Mouse (Mus musculus): ENCODE measurements at regions not wholly inside any gene's neighbourhood (a gene's known extent, or its start where the extent isn't known, plus 50 kb on each side); places are given as distances from the start of the nearest gene placed in this dataset.

DNA sequence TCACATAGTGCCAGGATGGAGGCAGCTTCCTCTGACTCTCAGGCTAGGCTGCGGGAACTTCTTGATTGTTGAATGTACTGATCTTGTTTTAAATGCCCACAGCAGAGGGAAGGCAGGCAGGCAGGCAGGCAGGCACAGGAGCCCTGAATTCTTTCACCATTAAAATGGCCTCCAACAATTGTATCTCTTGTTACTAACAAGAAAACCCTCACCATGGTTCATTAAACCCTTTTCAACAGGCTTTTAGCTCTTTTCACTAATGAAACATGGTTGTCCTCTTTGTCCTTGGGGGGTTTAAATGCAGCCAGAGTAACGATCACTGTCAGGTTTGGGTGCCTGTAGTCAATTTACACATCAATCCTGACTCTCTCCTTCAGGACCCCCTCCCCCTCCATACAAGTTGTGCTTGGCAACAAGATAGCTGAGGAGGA is 77.8 kb upstream of the Gm45716 start:
- WGBS: 45% methylated on average over 2 of the region's 2 CpGs
- no peak overlapping the region for H3K9ac ChIP-seq (ENCODE audit: low read length)
- no peak overlapping the region for H3K27ac ChIP-seq (replicated peaks; ENCODE audit: low read depth, low read length)
- no peaks in the 10 kb centered on the region for H3K9me3 ChIP-seq (ENCODE audit: control insufficient read depth, low read length)
- no peaks in the 10 kb centered on the region for H3K36me3 ChIP-seq (ENCODE audit: control insufficient read depth, insufficient read depth, low read length)
- peaks cover 4% of the 10 kb centered on the region; the same call in 1 of the 2 replicates for H3K4me1 ChIP-seq (ENCODE audit: control insufficient read depth, insufficient read depth, low read length)
- no peak for ATAC-seq (ENCODE audit: insufficient number of reproducible peaks, low FRiP score, low TSS enrichment, low read depth)
- H3K27me3 ChIP-seq (ENCODE audit: control insufficient read depth, insufficient read depth, low read length): no peaks in the 10 kb centered on the region
- no peak overlapping the region for H3K4me3 ChIP-seq (ENCODE audit: low read depth, low read length)
- no peak overlapping the region for H3K4me2 ChIP-seq (ENCODE audit: low read depth, severe bottlenecking)
- no peak for DNase-seq (ENCODE audit: low spot score)

DNA sequence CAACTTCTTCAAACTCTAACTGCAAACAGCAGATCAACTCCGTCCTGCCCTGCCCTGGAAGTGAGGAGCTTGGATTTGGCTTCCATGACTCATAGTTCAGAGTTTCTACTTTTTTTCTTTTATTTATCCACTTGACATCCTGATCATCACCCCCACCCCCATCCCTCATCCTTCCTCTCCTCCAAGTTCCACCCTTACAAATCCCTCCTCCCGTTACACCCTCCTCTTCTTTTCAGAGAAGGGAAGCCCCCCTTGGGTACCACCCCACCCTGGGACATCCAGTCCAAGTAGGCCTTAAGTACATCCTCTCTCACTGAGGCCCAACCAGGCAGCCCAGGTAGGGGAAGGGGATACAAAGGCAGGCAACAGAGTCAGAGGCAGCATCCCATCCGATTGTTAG is 77.3 kb upstream of the Gm45716 start:
- no peak overlapping the region for H3K4me3 ChIP-seq (ENCODE audit: low read depth, low read length)
- H3K4me1 ChIP-seq (ENCODE audit: control insufficient read depth, insufficient read depth, low read length): peaks cover 4% of the 10 kb centered on the region; the same call in 1 of the 2 replicates
- H3K4me2 ChIP-seq (ENCODE audit: low read depth, severe bottlenecking): no peak overlapping the region
- DNase-seq (ENCODE audit: low spot score) (no peak), ATAC-seq (ENCODE audit: insufficient number of reproducible peaks, low FRiP score, low TSS enrichment, low read depth) (no peak)
- H3K27me3 ChIP-seq (ENCODE audit: control insufficient read depth, insufficient read depth, low read length): no peaks in the 10 kb centered on the region
- 86% methylated on average over 3 of the region's 3 CpGs for WGBS
- H3K9me3 ChIP-seq (ENCODE audit: control insufficient read depth, low read length): no peaks in the 10 kb centered on the region
- no peaks in the 10 kb centered on the region for H3K36me3 ChIP-seq (ENCODE audit: control insufficient read depth, insufficient read depth, low read length)
- H3K9ac ChIP-seq (ENCODE audit: low read length): no peak overlapping the region
- H3K27ac ChIP-seq (replicated peaks; ENCODE audit: low read depth, low read length): no peak overlapping the region

DNA sequence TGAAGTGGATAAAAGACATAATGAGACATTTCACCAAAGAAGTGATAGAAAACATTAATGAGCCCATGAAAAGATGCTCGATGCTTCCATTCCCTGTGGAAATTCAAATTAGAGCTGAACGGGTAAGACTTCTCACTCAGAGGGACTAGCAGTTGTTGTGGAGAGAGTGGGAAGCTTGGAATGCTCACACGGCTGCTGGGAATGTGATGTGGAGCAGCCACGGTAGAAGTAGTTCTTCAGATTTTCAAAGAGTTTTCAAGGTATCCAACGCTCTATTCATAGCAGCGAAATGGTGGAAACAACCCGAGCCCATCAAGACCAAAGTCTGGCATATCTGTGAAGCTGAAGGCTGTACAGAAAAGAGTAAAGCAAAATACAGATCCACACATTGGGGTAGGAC is 75.3 kb upstream of the Gm45716 start:
- Histone ChIP-seq H3K4me1 (ENCODE audit: control insufficient read depth, insufficient read depth, low read length) (peaks cover 2% of the 10 kb centered on the region; the same call in 1 of the 2 replicates), H3K4me2 (ENCODE audit: low read depth, severe bottlenecking) (no peak overlapping the region), H3K36me3 (ENCODE audit: control insufficient read depth, insufficient read depth, low read length) (no peaks in the 10 kb centered on the region), H3K27me3 (ENCODE audit: control insufficient read depth, insufficient read depth, low read length) (no peaks in the 10 kb centered on the region), H3K4me3 (ENCODE audit: low read depth, low read length) (no peak overlapping the region), H3K27ac (replicated peaks; ENCODE audit: low read depth, low read length) (no peak overlapping the region), H3K9ac (ENCODE audit: low read length) (no peak overlapping the region), H3K9me3 (ENCODE audit: control insufficient read depth, low read length) (no peaks in the 10 kb centered on the region)
- DNase-seq (ENCODE audit: low spot score) (no peak), ATAC-seq (ENCODE audit: insufficient number of reproducible peaks, low FRiP score, low TSS enrichment, low read depth) (no peak)
- WGBS: 90% methylated on average over 7 of the region's 7 CpGs

DNA sequence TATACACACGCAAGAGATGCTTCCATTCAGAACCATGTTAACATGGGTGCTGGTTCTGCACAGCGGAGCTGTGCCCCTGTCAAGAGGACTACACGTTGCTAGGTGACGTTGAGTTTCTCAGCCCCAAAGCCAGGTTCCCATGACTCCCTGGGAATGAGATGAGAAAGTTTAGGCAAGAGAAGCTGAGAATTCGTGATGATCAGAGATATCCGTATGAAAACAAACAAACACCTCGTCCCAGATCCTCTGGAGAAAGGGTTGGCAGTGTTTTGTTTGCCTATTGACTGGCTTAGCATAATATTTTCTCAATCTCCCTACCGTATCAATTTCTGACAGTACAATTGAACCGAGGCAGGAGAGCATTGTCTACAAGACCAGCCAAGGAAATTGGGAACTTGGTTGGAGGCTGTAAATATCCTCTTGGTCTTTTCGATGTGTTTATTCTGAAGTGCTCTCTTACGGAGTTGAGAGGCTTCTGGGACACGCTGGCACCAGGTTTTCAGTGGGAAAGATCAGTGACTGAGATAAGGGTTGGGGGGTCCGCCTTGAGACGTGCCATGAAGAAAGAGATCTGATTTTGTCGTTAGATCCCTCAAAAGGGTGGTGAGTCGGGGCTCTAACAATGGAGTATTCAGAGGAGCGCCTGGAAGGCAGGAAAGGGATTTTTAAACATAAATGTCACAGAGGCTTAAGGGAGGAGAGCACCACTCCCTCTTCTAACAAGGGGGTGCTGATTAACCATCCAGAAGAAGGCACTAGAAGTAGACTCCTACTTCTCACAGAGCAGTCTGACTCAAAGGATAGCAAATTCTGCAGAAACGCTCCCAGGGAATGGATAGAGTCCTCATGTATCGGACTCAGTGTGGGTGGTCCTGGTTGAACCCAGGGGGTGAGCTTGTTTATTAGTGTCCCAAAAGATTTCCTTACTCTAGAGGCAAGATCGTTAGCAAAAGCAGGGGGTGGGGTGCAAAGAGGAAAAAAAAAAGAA is 70.5 kb upstream of the Gm45716 start:
- no peak for DNase-seq (ENCODE audit: low spot score)
- no peak overlapping the region for H3K4me3 ChIP-seq (ENCODE audit: low read depth, low read length)
- peaks cover 4% of the 10 kb centered on the region; the same call in 1 of the 2 replicates for H3K4me1 ChIP-seq (ENCODE audit: control insufficient read depth, insufficient read depth, low read length)
- no peak overlapping the region for H3K9ac ChIP-seq (ENCODE audit: low read length)
- no peaks in the 10 kb centered on the region for H3K9me3 ChIP-seq (ENCODE audit: control insufficient read depth, low read length)
- H3K36me3 ChIP-seq (ENCODE audit: control insufficient read depth, insufficient read depth, low read length): no peaks in the 10 kb centered on the region
- no peaks in the 10 kb centered on the region for H3K27me3 ChIP-seq (ENCODE audit: control insufficient read depth, insufficient read depth, low read length)
- H3K4me2 ChIP-seq (ENCODE audit: low read depth, severe bottlenecking): no peak overlapping the region
- no peak for ATAC-seq (ENCODE audit: insufficient number of reproducible peaks, low FRiP score, low TSS enrichment, low read depth)
- H3K27ac ChIP-seq (replicated peaks; ENCODE audit: low read depth, low read length): no peak overlapping the region
- WGBS: 59% methylated on average over 20 of the region's 20 CpGs

DNA sequence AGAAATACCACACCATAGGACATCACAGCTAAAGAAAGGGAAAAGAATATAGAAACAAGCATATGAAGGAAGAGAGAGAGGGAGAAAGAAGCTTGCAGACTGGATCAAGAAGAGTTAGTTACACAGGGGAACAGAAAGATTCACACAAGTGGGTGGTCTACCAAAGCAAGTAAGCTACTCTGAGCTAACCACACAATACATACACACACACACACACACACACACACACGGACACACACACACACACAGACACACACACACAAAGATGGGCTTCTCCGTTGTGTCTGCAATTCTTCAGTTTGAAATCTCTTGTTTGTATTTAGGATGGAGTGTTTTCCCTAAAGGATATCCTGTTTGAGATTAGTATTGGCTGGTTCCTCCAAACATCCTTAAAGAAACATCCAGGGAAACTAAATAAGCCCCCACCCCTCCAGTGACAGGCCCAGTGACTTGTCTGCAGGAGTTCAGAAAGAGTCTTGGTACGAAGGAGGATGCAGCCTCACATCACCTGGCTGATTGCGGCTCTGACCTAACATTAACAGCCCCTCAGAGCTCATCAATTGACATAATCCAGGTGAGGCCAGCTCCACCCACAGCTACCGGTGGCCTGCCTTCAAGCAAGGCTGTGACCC is 69.7 kb upstream of the Gm45716 start:
- Histone ChIP-seq H3K9me3 (ENCODE audit: control insufficient read depth, low read length) (no peaks in the 10 kb centered on the region), H3K27ac (replicated peaks; ENCODE audit: low read depth, low read length) (no peak overlapping the region), H3K4me1 (ENCODE audit: control insufficient read depth, insufficient read depth, low read length) (peaks cover 4% of the 10 kb centered on the region; the same call in 1 of the 2 replicates), H3K4me3 (ENCODE audit: low read depth, low read length) (no peak overlapping the region), H3K4me2 (ENCODE audit: low read depth, severe bottlenecking) (no peak overlapping the region), H3K27me3 (ENCODE audit: control insufficient read depth, insufficient read depth, low read length) (no peaks in the 10 kb centered on the region), H3K36me3 (ENCODE audit: control insufficient read depth, insufficient read depth, low read length) (no peaks in the 10 kb centered on the region), H3K9ac (ENCODE audit: low read length) (no peak overlapping the region)
- ATAC-seq (ENCODE audit: insufficient number of reproducible peaks, low FRiP score, low TSS enrichment, low read depth) (no peak), DNase-seq (ENCODE audit: low spot score) (no peak)
- 59% methylated on average over 5 of the region's 5 CpGs for WGBS

DNA sequence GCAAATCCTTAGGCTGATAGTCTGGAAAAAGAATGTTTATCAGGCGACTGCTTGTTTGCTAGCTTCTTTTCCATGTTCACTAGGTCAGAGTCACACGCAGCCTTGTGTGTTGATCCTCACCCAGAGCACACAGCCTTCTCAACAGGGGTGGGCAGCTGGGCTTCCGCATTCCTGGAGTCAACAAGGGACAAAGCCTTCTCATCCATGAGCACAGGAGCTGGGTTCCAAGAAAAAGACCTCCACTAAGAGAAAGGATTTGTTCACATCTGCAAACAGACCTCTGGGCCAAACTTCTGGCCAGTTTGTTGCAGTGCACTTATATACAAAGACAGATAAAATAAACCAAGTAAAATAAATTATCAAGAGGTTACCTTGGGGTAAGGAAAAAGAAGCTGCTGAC is 65.6 kb upstream of the Gm45716 start:
- no peaks in the 10 kb centered on the region for H3K9me3 ChIP-seq (ENCODE audit: control insufficient read depth, low read length)

DNA sequence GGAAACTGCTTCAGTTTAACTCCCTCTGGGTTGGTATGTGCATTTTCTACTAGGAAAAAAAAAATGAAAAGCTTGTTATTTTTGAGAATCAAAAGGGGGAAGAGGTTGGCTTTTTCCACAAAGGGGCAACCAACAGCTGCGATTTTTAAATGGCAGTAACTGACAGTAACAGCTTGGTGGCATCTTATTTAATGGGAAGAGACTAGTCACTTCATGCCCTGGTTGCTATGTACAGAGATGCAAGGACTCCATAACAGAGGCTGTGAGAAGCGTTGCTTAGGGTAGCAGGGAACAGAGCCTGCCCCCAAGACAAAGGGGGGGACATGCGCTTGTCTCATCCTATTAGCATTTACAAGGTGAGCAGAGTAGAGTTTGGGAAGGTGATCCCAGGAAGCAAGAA is 64.8 kb upstream of the Gm45716 start:
- Histone ChIP-seq H3K36me3 (ENCODE audit: control insufficient read depth, insufficient read depth, low read length) (no peaks in the 10 kb centered on the region), H3K4me2 (ENCODE audit: low read depth, severe bottlenecking) (no peak overlapping the region), H3K4me1 (ENCODE audit: control insufficient read depth, insufficient read depth, low read length) (no peaks in the 10 kb centered on the region), H3K9me3 (ENCODE audit: control insufficient read depth, low read length) (no peaks in the 10 kb centered on the region), H3K27ac (replicated peaks; ENCODE audit: low read depth, low read length) (no peak overlapping the region), H3K27me3 (ENCODE audit: control insufficient read depth, insufficient read depth, low read length) (no peaks in the 10 kb centered on the region), H3K9ac (ENCODE audit: low read length) (no peak overlapping the region), H3K4me3 (ENCODE audit: low read depth, low read length) (no peak overlapping the region)
- DNase-seq (ENCODE audit: low spot score) (no peak), ATAC-seq (ENCODE audit: insufficient number of reproducible peaks, low FRiP score, low TSS enrichment, low read depth) (no peak)
- 80% methylated on average over 3 of the region's 3 CpGs for WGBS

More for the DNA sequence above, 65.6 kb upstream of the Gm45716 start:
- Histone ChIP-seq H3K9ac (ENCODE audit: low read length) (no peak overlapping the region), H3K27ac (replicated peaks; ENCODE audit: low read depth, low read length) (no peak overlapping the region), H3K36me3 (ENCODE audit: control insufficient read depth, insufficient read depth, low read length) (no peaks in the 10 kb centered on the region), H3K4me1 (ENCODE audit: control insufficient read depth, insufficient read depth, low read length) (peaks cover 4% of the 10 kb centered on the region; the same call in 1 of the 2 replicates), H3K4me3 (ENCODE audit: low read depth, low read length) (no peak overlapping the region), H3K4me2 (ENCODE audit: low read depth, severe bottlenecking) (no peak overlapping the region), H3K27me3 (ENCODE audit: control insufficient read depth, insufficient read depth, low read length) (no peaks in the 10 kb centered on the region)
- WGBS: 75% methylated on average over 3 of the region's 3 CpGs
- DNase-seq (ENCODE audit: low spot score): no peak
- ATAC-seq (ENCODE audit: insufficient number of reproducible peaks, low FRiP score, low TSS enrichment, low read depth): no peak

DNA sequence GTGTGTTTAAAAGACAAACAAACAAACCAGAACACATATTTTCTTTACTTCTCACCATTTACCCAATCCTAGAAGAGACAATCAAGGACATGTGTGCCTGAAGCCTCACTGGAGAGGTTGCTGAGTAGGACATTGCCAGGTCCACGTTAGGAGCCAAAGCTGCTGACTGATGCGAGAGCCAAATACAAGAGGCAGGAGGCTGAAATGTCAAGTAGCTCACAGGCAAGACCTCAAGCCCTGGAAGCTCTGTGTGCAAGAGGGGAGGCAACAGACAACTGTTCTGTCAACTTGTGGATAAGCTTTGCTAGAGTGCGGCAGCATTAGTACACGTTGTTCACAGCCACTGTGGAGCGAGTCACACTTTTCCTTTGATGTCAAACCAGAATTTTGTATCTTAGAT is 63.6 kb upstream of the Gm45716 start:
- DNase-seq (ENCODE audit: low spot score) (no peak), ATAC-seq (ENCODE audit: insufficient number of reproducible peaks, low FRiP score, low TSS enrichment, low read depth) (no peak)
- no peak overlapping the region for H3K4me2 ChIP-seq (ENCODE audit: low read depth, severe bottlenecking)
- H3K4me1 ChIP-seq (ENCODE audit: control insufficient read depth, insufficient read depth, low read length): no peaks in the 10 kb centered on the region
- WGBS: 88% methylated on average over 5 of the region's 5 CpGs
- H3K4me3 ChIP-seq (ENCODE audit: low read depth, low read length): no peak overlapping the region
- H3K27me3 ChIP-seq (ENCODE audit: control insufficient read depth, insufficient read depth, low read length): no peaks in the 10 kb centered on the region
- no peaks in the 10 kb centered on the region for H3K36me3 ChIP-seq (ENCODE audit: control insufficient read depth, insufficient read depth, low read length)
- no peak overlapping the region for H3K9ac ChIP-seq (ENCODE audit: low read length)
- no peaks in the 10 kb centered on the region for H3K9me3 ChIP-seq (ENCODE audit: control insufficient read depth, low read length)
- H3K27ac ChIP-seq (replicated peaks; ENCODE audit: low read depth, low read length): no peak overlapping the region
